Mouse (Mus musculus) cerebellum, adult (tissue): ENCODE measurements around the gene Ubac1.

Experiments
- ATAC-seq: cut with Nextera tagmentation; 2 replicates; pipeline ENCODE4 v1.9.2; 2017; ENCODE audit warnings: mild to moderate bottlenecking, moderate library complexity, mixed read lengths; ENCODE audit not compliant: insufficient number of reproducible peaks, low FRiP score, low TSS enrichment

The Ubac1 gene

GRCm38 (mm10) chr2:26024138-26025075 is 2.9 kb upstream of the Ubac1 start:
- ATAC-seq: no peak

- no peak for ATAC-seq
Observed at GRCm38 (mm10) chr2:26022626-26023025, 1.1 kb upstream of the Ubac1 start.

GRCm38 (mm10) chr2:26022258-26022565 is 665 bp upstream of the Ubac1 start:
- no peak for ATAC-seq

GRCm38 (mm10) chr2:26020714-26021560 is 610 bp downstream of the Ubac1 start:
- ATAC-seq: peak; percentile 64; the same call in 1 of the 2 replicates

GRCm38 (mm10) chr2:26019923-26020322 is 1.6 kb downstream of the Ubac1 start:
- ATAC-seq: no peak

GRCm38 (mm10) chr2:26017326-26017725 is 4.2 kb downstream of the Ubac1 start:
- ATAC-seq: no peak

- no peak for ATAC-seq
Observed at GRCm38 (mm10) chr2:26013674-26014073, 7.9 kb downstream of the Ubac1 start.

- ATAC-seq: no peak
Observed at GRCm38 (mm10) chr2:26011420-26011819, 10.1 kb downstream of the Ubac1 start.

- ATAC-seq: peak; percentile 76; the same call in 1 of the 2 replicates
Observed at GRCm38 (mm10) chr2:26002001-26002400, 19.5 kb downstream of the Ubac1 start.

- ATAC-seq: no peak
Observed at GRCm38 (mm10) chr2:26001136-26001535, 20.4 kb downstream of the Ubac1 start.

- ATAC-seq: no peak
Observed at GRCm38 (mm10) chr2:25997716-25998115, 23.8 kb downstream of the Ubac1 start.

GRCm38 (mm10) chr2:25994791-25995190 is 26.8 kb downstream of the Ubac1 start:
- ATAC-seq: no peak

- ATAC-seq: no peak
Observed at GRCm38 (mm10) chr2:25992285-25992684, 29.3 kb downstream of the Ubac1 start.

GRCm38 (mm10) chr2:25989651-25990050 is 31.9 kb downstream of the Ubac1 start:
- no peak for ATAC-seq

- no peak for ATAC-seq
Observed at GRCm38 (mm10) chr2:25987817-25988216, 33.7 kb downstream of the Ubac1 start.

GRCm38 (mm10) chr2:25986601-25987000 is 34.9 kb downstream of the Ubac1 start:
- ATAC-seq: no peak

- peak; percentile 96 for ATAC-seq
Observed at GRCm38 (mm10) chr2:25983159-25983907, 38.2 kb downstream of the Ubac1 start, which contains the start of gene Camsap1. TSS of gene Camsap1 (minus strand) at chr2:25983282.

- peak; percentile 5; the same call in 1 of the 2 replicates for ATAC-seq
Observed at GRCm38 (mm10) chr2:25982426-25983091, 39.0 kb downstream of the Ubac1 start.

- ATAC-seq: no peak
Observed at GRCm38 (mm10) chr2:25982052-25982425, 39.5 kb downstream of the Ubac1 start.

GRCm38 (mm10) chr2:25978997-25979396 is 42.5 kb downstream of the Ubac1 start:
- ATAC-seq: no peak
